In the genomic region with DNA sequence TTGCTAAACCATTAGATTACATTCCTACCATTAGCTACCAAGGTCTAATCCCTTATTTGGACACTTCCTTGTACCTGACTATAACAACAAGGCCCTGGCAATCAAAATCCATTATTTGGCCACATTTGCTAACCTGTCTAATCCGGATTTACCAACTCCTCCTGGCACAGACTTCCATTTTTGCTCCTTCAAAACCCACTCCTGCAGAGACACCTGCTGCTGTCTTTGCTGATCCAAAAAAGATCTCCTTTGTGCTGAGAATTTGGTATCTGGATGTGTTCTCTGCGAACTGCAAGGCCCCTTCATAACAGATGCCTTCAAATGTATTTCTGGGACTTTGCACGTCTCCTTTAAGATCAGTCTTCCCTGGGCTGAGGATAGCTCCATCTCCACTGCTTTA, we compare ENCODE assay signal across 19 mouse cellular contexts. TPM values are rescaled to one million over a fixed set of nuclear protein-coding genes. Genes with fewer than 3 reads are reported as not detected.
"Had no signal": no experiment of that assay in that cellular context is flagged by ENCODE, and none has a peak within 500 bp of the region (broad histone marks: within the 10 kb centered on the region; RNA-seq: fewer than 3 reads in every experiment).

No protein-coding gene starts in this region.

- H3K4me1 ChIP-seq: kidney, embryonic 15.5 days; liver, embryonic 13.5 days; neural tube, embryonic 12.5 days; neural tube, embryonic 15.5 days; stomach, embryonic 15.5 days had no signal

- H3K27ac ChIP-seq: kidney, embryonic 15.5 days; liver, embryonic 13.5 days; neural tube, embryonic 12.5 days; neural tube, embryonic 15.5 days; stomach, embryonic 15.5 days had no signal

- H3K27me3 ChIP-seq: kidney, embryonic 15.5 days; liver, embryonic 13.5 days; neural tube, embryonic 12.5 days; neural tube, embryonic 15.5 days; stomach, embryonic 15.5 days had no signal

- H3K4me2 ChIP-seq: kidney, embryonic 15.5 days; liver, embryonic 13.5 days; midbrain, embryonic 11.5 days; neural tube, embryonic 12.5 days; neural tube, embryonic 15.5 days; stomach, embryonic 15.5 days had no signal

- H3K9me3 ChIP-seq: kidney, embryonic 15.5 days; liver, embryonic 13.5 days; neural tube, embryonic 12.5 days; neural tube, embryonic 15.5 days; stomach, embryonic 15.5 days had no signal

- H3K9ac ChIP-seq: kidney, embryonic 15.5 days; liver, embryonic 13.5 days; neural tube, embryonic 12.5 days; neural tube, embryonic 15.5 days; stomach, embryonic 15.5 days had no signal

- H3K4me3 ChIP-seq: kidney, embryonic 15.5 days; liver, embryonic 13.5 days; neural tube, embryonic 12.5 days; neural tube, embryonic 15.5 days; stomach, embryonic 15.5 days had no signal

- DNase-seq: kidney, postnatal 10 days; kidney, postnatal 4 days; liver, embryonic 13.5 days; lung, adult 2 months; lung, postnatal 14 days; lung, postnatal 4 days; midbrain, embryonic 14.5 days; right cerebral cortex, adult 18-20 months; right cerebral cortex, postnatal 14 days; right cerebral cortex, postnatal 4 days; spleen, adult 18-20 months; thymus, postnatal 25 days had no signal

RNA-seq across cellular contexts. Expression of a gene that starts 53.0 kb away (rescaled TPM):
- total RNA-seq: liver, adult 2 months; megakaryocyte-erythroid progenitor cell, adult 5-6 weeks had no signal
